In the genomic region with DNA sequence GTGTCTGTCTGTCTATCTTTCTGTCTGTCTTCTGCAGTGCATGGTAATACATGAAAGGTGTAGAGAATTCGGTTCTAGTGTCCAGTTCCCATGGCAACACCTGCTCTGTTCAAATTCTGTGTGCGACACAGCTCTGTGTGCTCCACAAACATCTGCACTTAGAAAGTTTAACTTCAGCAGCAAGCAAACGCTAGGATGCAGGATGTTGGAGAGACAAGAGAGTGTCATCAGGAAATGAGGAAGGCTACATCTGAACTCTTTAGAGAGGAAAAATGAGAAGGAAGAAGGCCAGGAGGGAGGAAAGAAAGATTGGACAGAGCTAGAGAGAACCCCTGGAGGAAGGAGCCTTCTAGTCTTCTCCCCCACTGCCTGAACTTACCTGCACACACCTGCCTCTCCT, we compare ENCODE assay signal across 8 mouse cellular contexts. TPM values are rescaled to one million over a fixed set of nuclear protein-coding genes. Genes with fewer than 3 reads are reported as not detected.
A peak's percentile ranks its signal among the peaks of the same experiment; 100 is the strongest.
DNase-seq lines count a peak whose midpoint lies in the region; ATAC-seq and TF ChIP-seq lines count a peak whose summit lies in the region.

No protein-coding gene starts in this region.

- TF ChIP-seq POLR2A in lung, adult 2 months (IDR thresholded peaks at IDR 0.05; ENCODE audit: borderline replicate concordance, extremely low read depth, low read depth, low read length), result no peak

- H3K9ac ChIP-seq in forebrain, embryonic 12.5 days, result no peak overlapping the region
- no peak overlapping the region for H3K9ac ChIP-seq in forebrain, embryonic 16.5 days (replicated peaks; ENCODE audit: low read depth, low read length)
- no peak overlapping the region for H3K9ac ChIP-seq in intestine, postnatal 0 days (ENCODE audit: low read depth, low read length)
- no peak overlapping the region for H3K9ac ChIP-seq in neural tube, embryonic 14.5 days (replicated peaks; ENCODE audit: low read depth, low read length)

- H3K27ac ChIP-seq in forebrain, embryonic 12.5 days, result 0 out of 2 replicates have a peak overlapping the region, but pooled peaks have one; percentile 16
- H3K27ac ChIP-seq in forebrain, embryonic 16.5 days (ENCODE audit: low read length), result no peak overlapping the region
- H3K27ac ChIP-seq in intestine, postnatal 0 days (ENCODE audit: low read depth, low read length), result 0 out of 2 replicates have a peak overlapping the region, but pooled peaks have one; percentile 50
- H3K27ac ChIP-seq in neural tube, embryonic 14.5 days (ENCODE audit: low read depth, low read length), result no peak overlapping the region

- WGBS in forebrain, embryonic 12.5 days, result 20% methylated on average over 3 of the region's 3 CpGs
- WGBS in forebrain, embryonic 16.5 days, result 11% methylated on average over 3 of the region's 3 CpGs
- 23% methylated on average over 3 of the region's 3 CpGs for WGBS in lung, adult 2 months
- whole genome bisulfite sequencing in intestine, postnatal 0 days, result 28% methylated on average over 3 of the region's 3 CpGs
- WGBS in neural tube, embryonic 14.5 days, result 23% methylated on average over 3 of the region's 3 CpGs

- H3K4me2 ChIP-seq in forebrain, embryonic 12.5 days, result peak overlapping the region; percentile 11; the same call in 1 of the 2 replicates
- H3K4me2 ChIP-seq in forebrain, embryonic 16.5 days (ENCODE audit: low read length), result no peak overlapping the region
- H3K4me2 ChIP-seq in intestine, postnatal 0 days (replicated peaks; ENCODE audit: low read depth), result no peak overlapping the region
- peak overlapping the region; percentile 14; the same call in 1 of the 2 replicates for H3K4me2 ChIP-seq in neural tube, embryonic 14.5 days (ENCODE audit: low read depth, low read length)

- no peak for TF ChIP-seq CTCF in lung, adult 2 months (IDR thresholded peaks at IDR 0.05; ENCODE audit: insufficient read depth, low read length)
- no peak for TF ChIP-seq CTCF in intestine, postnatal 0 days (IDR thresholded peaks at IDR 0.05; ENCODE audit: low read depth)

- H3K4me3 ChIP-seq in forebrain, embryonic 12.5 days (replicated peaks), result no peak overlapping the region
- H3K4me3 ChIP-seq in forebrain, embryonic 16.5 days (replicated peaks; ENCODE audit: low read length), result no peak overlapping the region
- H3K4me3 ChIP-seq in lung, adult 2 months (replicated peaks; ENCODE audit: extremely low read depth, low read depth, low read length), result peak overlapping the region; percentile 83
- H3K4me3 ChIP-seq in intestine, postnatal 0 days (ENCODE audit: low read depth, low read length), result no peak overlapping the region
- H3K4me3 ChIP-seq in neural tube, embryonic 14.5 days (ENCODE audit: low read depth, low read length), result no peak overlapping the region

- peaks cover 36% of the 10 kb centered on the region for H3K4me1 ChIP-seq in forebrain, embryonic 12.5 days
- peaks cover 32% of the 10 kb centered on the region for H3K4me1 ChIP-seq in forebrain, embryonic 16.5 days (replicated peaks; ENCODE audit: control insufficient read depth, insufficient read depth, low read length)
- H3K4me1 ChIP-seq in lung, adult 2 months (ENCODE audit: control insufficient read depth, insufficient read depth, low read length), result peaks cover 34% of the 10 kb centered on the region
- peaks cover 20% of the 10 kb centered on the region; the same call in 1 of the 2 replicates for H3K4me1 ChIP-seq in intestine, postnatal 0 days (replicated peaks; ENCODE audit: control insufficient read depth, insufficient read depth, low read length)
- H3K4me1 ChIP-seq in neural tube, embryonic 14.5 days (ENCODE audit: control insufficient read depth, insufficient read depth, low read length), result peaks cover 14% of the 10 kb centered on the region

- no peaks in the 10 kb centered on the region for H3K9me3 ChIP-seq in forebrain, embryonic 12.5 days
- H3K9me3 ChIP-seq in forebrain, embryonic 16.5 days (ENCODE audit: control insufficient read depth, low read length), result no peaks in the 10 kb centered on the region
- H3K9me3 ChIP-seq in intestine, postnatal 0 days (ENCODE audit: control insufficient read depth), result no peaks in the 10 kb centered on the region
- no peaks in the 10 kb centered on the region for H3K9me3 ChIP-seq in neural tube, embryonic 14.5 days (ENCODE audit: control insufficient read depth, low read length)

- DNase-seq in lung, adult 2 months, result no peak
- no peak for DNase-seq in lung, postnatal 10 days

- ATAC-seq in forebrain, embryonic 12.5 days (ENCODE audit: low FRiP score), result no peak
- no peak for ATAC-seq in forebrain, embryonic 16.5 days
- no peak for ATAC-seq in intestine, postnatal 0 days
- no peak for ATAC-seq in neural tube, embryonic 14.5 days (ENCODE audit: low read depth)
- ATAC-seq in erythroblast, adult 5-6 weeks (replicated peaks; ENCODE audit: low FRiP score, poor library complexity, severe bottlenecking), result no peak
- no peak for ATAC-seq in erythroid progenitor cell, adult 5-6 weeks (replicated peaks; ENCODE audit: low FRiP score, poor library complexity, severe bottlenecking)

- H3K36me3 ChIP-seq in forebrain, embryonic 12.5 days (replicated peaks), result no peaks in the 10 kb centered on the region
- H3K36me3 ChIP-seq in forebrain, embryonic 16.5 days (ENCODE audit: control insufficient read depth, insufficient read depth), result no peaks in the 10 kb centered on the region
- no peaks in the 10 kb centered on the region for H3K36me3 ChIP-seq in intestine, postnatal 0 days (ENCODE audit: control insufficient read depth, insufficient read depth)
- no peaks in the 10 kb centered on the region for H3K36me3 ChIP-seq in neural tube, embryonic 14.5 days (ENCODE audit: control insufficient read depth, insufficient read depth, low read length)

- peaks cover 11% of the 10 kb centered on the region for H3K27me3 ChIP-seq in forebrain, embryonic 12.5 days
- H3K27me3 ChIP-seq in forebrain, embryonic 16.5 days (replicated peaks; ENCODE audit: control insufficient read depth, insufficient read depth, low read length), result no peaks in the 10 kb centered on the region
- H3K27me3 ChIP-seq in intestine, postnatal 0 days (replicated peaks; ENCODE audit: control insufficient read depth, insufficient read depth, low read length), result no peaks in the 10 kb centered on the region; the same call in 1 of the 2 replicates
- no peaks in the 10 kb centered on the region for H3K27me3 ChIP-seq in neural tube, embryonic 14.5 days (ENCODE audit: control insufficient read depth, insufficient read depth, low read length)

RNA-seq across cellular contexts. Expression of gene Prelp, which starts 0.3 kb away (rescaled TPM):
- 2.0 and 2.1 TPM in 2 replicates for polyA plus RNA-seq in forebrain, embryonic 12.5 days (2016; fragmentation: Nextera tagmentation; extraction: Ambion mirVana)
- 2.8 and 2.9 TPM in 2 replicates for polyA plus RNA-seq in forebrain, embryonic 16.5 days (2015; fragmentation: Nextera tagmentation; extraction: Ambion mirVana)
- 179 and 202 TPM in 2 replicates for polyA plus RNA-seq in lung, adult 2 months (2012; rRNA removed)
- 3.3 and 4.1 TPM in 2 replicates for polyA plus RNA-seq in intestine, postnatal 0 days (2015; fragmentation: Nextera tagmentation; extraction: Ambion mirVana)
- 8.0 and 10.2 TPM in 2 replicates for polyA plus RNA-seq in neural tube, embryonic 14.5 days (2014; fragmentation: Nextera tagmentation; extraction: Ambion mirVana)
- total RNA-seq in erythroblast, adult 5-6 weeks (2015; ENCODE audit: low replicate concordance), result 6.7 TPM in 1 of 2 replicates, not detected in the other
- not detected in 2 replicates for total RNA-seq in erythroblast, adult 5-6 weeks (2017; ENCODE audit: low replicate concordance)
- total RNA-seq in erythroid progenitor cell, adult 5-6 weeks (2015; ENCODE audit: low replicate concordance), result 0.42 TPM in 1 of 2 replicates, not detected in the other
- 0.13 TPM in 1 of 2 replicates, not detected in the other for total RNA-seq in erythroid progenitor cell, adult 5-6 weeks (2017; ENCODE audit: low replicate concordance)

RNA-seq across cellular contexts. Expression of gene Optc, which starts 13.1 kb away (rescaled TPM):
- 2.6 and 3.2 TPM in 2 replicates for polyA plus RNA-seq in forebrain, embryonic 12.5 days (2016; fragmentation: Nextera tagmentation; extraction: Ambion mirVana)
- polyA plus RNA-seq in forebrain, embryonic 16.5 days (2015; fragmentation: Nextera tagmentation; extraction: Ambion mirVana), result 1.7 and 2.2 TPM in 2 replicates
- polyA plus RNA-seq in lung, adult 2 months (2012; rRNA removed), result 1.6 and 3.1 TPM in 2 replicates
- 0.82 and 0.94 TPM in 2 replicates for polyA plus RNA-seq in intestine, postnatal 0 days (2015; fragmentation: Nextera tagmentation; extraction: Ambion mirVana)
- polyA plus RNA-seq in neural tube, embryonic 14.5 days (2014; fragmentation: Nextera tagmentation; extraction: Ambion mirVana), result 1.7 and 2.9 TPM in 2 replicates
- total RNA-seq in erythroblast, adult 5-6 weeks (2015; ENCODE audit: low replicate concordance), result not detected in 2 replicates
- total RNA-seq in erythroblast, adult 5-6 weeks (2017; ENCODE audit: low replicate concordance), result not detected in 2 replicates
- total RNA-seq in erythroid progenitor cell, adult 5-6 weeks (2015; ENCODE audit: low replicate concordance), result not detected in 2 replicates
- total RNA-seq in erythroid progenitor cell, adult 5-6 weeks (2017; ENCODE audit: low replicate concordance), result not detected in 2 replicates

Comparison
In these comparisons a context has a peak if more than half of its experiments do, and no peak if none do; other contexts are left out.
1. H3K27ac ChIP-seq: peak in forebrain, embryonic 12.5 days (single experiment) and intestine, postnatal 0 days (single experiment); none in forebrain, embryonic 16.5 days (single experiment) and neural tube, embryonic 14.5 days (single experiment).
2. H3K4me2 ChIP-seq: peak in forebrain, embryonic 12.5 days (single experiment) and neural tube, embryonic 14.5 days (single experiment); none in forebrain, embryonic 16.5 days (single experiment) and intestine, postnatal 0 days (single experiment).
3. RNA of gene Prelp, which starts 0.3 kb away (polyA plus RNA-seq): 179 to 202 TPM in lung, adult 2 months; 8.0 to 10.2 TPM in neural tube, embryonic 14.5 days, 3.3 to 4.1 TPM in intestine, postnatal 0 days, 2.8 to 2.9 TPM in forebrain, embryonic 16.5 days and 2.0 to 2.1 TPM in forebrain, embryonic 12.5 days; every median in the first group is over 10 times any median in the second.